Mouse (Mus musculus) brain, embryonic 18.5 days (tissue): ENCODE data around the gene Fam131c.

Source experiments
- DNase-seq: peaks from one replicate; pipeline ENCODE4 v3.0.0-alpha.2; 2012; ENCODE audit warnings: low read depth, low spot score

Gene Fam131c

GRCm38 (mm10) chr4:141359222-141359621 is 8.8 kb upstream of the Fam131c start:
- DNase-seq: no peak

- DNase-seq: no peak
Observed at GRCm38 (mm10) chr4:141360846-141361245, 7.2 kb upstream of the Fam131c start.

DNA sequence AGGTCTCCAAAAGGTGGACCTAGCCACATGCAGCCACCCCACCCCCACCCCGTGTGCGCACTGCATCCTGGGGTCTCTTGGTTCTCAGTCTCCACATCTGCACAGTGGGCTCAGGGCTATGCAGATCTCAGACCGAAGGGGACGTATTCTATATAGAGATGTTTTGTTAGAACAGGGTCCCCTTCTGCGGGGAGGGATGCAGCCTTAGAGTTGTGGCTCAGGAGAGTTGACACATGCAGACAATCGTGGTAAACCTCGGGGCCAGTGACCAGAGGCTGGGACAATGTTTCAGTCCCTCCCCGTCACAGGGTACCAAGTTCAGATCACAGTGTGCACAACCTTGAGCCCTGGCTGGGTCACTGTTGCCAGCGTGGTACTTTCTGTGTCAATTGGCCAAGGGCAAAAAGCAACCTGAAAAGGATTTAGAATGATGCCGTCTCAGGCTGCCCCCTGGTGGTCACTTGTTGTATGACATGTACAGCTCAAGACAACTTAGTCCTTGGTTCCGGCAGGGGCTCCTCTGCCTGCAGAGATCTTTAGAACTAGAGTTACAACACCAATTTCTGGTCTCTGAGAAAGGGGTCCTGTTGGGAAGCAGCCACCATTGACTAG is 5.0 kb upstream of the Fam131c start:
- peak; percentile 57 for DNase-seq

DNA sequence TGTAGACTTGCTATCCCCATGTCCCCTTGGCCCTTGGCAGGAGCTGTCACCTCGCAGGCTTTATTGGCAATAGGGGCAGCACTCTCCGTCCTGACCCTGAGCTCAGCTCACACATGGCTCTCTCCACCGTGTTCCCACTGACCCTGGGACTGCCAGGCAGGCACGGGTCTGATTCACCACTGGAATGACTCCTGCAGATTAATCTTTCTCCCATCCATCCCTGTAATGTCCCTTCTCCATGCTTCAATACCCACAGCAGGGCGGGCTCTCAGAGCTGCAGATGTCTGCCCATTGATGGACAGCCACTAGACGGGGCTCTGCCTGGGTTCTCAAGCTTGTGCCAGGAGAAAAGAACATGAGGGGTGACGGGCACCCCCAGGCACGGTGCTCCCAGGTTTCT is 2.9 kb upstream of the Fam131c start:
- no peak for DNase-seq

GRCm38 (mm10) chr4:141365876-141366275 is 2.1 kb upstream of the Fam131c start:
- DNase-seq: no peak

DNA sequence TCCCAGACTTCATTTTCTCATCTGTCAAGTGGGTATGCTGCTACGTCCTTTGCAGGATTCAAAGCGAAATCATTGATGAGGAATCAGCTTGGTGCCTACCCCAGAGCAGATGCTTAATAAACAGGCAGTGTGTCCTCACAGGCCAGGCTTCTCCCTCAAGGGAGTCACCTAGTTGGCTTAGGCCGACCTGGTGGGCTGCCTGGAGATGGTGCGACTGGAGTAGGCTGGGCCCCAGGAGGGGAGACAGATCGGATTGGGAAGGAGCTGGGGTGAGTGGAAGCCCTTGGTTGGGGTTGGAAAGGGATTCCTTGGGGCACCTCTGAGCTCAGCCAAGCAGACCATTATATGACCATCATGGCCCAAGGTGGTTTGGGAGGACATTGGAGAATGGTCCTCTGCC is 4.4 kb downstream of the Fam131c start:
- DNase-seq: no peak

- no peak for DNase-seq
Observed at GRCm38 (mm10) chr4:141379674-141380073, 11.7 kb downstream of the Fam131c start.

DNA sequence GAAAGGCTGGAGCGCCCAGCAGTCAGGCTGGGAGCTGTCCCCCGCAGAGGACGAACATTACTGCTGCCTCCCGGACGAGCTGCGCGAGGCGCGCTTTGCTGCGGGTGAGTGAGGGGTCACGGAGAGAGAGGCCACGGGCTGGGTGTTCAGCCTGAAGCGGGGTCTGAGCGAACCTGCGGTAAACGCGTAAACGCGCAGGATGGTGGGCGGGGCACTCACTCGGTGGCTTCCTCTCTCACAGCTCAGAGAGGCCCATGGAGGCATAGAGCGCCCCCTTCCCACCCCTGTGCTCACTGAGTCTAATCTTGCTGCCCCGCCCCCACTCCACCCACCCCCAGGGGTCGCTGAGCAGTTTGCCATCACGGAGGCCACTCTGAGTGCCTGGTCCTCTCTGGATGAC is 14.4 kb downstream of the Fam131c start:
- DNase-seq: no peak

DNA sequence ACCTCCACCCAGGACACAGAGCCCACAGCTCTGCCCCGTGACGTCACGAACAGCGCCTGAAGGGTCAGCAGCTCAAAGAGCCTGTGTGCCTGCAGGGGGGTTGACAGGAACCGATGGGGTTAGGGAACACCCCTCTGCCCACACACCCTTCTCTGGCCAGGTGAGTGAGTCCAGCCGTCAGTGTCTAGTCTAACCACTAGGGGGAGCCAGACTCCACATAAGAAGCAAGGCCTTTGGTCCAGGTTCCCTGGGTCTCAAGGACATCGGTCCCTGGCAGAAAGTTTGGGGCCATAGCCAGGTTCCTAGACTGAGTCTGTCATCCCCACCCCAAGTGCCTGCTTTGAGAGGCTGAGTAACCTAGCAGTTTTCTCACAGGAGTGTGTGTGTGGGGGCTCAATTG is 17.3 kb downstream of the Fam131c start:
- no peak for DNase-seq

DNA sequence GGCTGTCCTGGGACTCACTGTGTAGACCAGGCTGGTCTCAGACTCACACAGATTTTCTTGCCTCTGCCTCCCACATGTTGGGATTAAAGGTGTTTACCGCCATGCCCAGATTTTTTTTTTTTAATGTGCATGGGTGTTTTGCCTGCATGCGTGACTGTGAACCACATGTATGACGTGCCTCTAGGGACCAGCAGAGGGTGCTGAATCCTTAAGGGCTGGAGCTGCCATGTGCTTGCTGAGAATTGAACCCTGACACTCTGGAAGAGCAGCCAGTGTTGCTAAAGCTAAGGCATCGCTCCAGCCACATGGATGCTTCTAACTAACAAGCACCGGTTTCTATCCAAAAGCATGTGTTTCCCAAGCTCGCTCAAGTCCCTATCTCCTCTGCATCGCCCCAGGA is 18.1 kb downstream of the Fam131c start:
- DNase-seq: no peak

DNA sequence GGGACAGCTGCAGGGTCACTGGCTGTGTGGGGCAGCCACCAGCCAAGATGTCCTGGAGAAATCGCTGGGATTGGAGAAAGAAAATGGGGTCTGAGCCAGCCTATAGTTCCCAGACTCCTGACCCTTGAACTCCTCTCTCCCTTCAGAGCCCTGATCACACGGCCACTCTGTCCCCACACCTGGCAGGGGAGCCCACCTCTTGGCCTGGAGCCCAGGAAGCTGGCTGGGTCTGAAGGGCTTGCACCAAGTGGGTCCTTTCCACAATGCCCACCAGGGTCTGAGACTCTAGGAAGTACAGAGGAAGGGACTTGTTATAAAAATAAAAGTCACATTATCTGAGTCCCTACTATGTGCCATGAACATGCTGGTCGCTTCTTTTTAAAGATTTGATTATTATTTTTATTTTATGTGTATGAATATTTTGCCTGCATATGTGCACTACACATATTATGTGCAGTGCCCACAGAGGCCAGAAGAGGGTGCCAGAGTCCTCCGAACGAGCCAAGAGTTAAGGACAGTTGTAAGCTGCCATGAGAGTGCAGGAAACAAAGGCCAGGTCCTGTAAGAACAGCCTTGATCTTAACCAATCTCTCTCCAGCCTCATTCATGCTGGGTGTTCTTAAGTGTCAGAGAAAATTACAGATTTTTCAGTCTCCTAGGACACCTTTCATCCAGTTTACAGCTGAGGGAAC is 19.2 kb downstream of the Fam131c start:
- DNase-seq: no peak

GRCm38 (mm10) chr4:141387933-141388332 is 19.9 kb downstream of the Fam131c start:
- no peak for DNase-seq

DNA sequence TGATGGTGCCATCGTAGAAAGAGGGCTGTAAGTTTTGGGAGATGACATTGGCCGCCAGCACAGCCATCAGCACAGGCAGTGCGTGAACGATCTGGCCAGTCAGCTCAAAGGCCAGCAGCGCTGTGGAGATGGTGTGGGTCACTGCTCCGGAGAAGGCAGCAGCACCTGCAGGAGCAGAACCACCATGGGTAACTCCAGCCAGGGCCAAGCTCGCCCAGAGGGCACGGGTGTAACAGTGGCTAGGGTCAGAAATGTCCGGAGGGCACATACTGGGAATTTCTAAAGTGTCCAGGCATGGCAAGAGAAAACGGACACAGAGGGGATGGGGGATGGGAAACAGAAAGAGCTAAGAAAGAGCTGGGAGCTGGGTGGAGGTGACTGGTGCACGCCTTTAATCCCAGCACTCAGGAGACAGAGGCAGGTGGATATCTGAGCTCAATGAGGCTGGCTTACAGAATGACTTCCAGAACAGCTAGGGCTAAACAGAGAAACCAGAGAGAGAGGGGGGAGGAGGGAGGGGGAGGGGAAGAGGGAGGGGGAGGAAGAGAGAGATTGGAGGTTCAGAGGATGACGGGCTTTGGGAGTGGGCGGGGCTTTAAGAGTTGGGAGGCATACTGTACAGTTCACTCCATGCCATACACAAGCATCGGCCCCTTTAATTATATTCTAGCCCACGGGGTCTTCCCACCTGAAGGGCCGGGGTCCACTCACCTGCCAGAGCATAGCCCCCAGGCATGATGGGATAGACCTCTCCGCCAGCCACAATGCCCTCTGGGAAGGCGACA is 21.5 kb downstream of the Fam131c start:
- DNase-seq: no peak

- no peak for DNase-seq
Observed at GRCm38 (mm10) chr4:141391293-141391692, 23.3 kb downstream of the Fam131c start.

- no peak for DNase-seq
Observed at GRCm38 (mm10) chr4:141394751-141395150, 26.7 kb downstream of the Fam131c start.

DNA sequence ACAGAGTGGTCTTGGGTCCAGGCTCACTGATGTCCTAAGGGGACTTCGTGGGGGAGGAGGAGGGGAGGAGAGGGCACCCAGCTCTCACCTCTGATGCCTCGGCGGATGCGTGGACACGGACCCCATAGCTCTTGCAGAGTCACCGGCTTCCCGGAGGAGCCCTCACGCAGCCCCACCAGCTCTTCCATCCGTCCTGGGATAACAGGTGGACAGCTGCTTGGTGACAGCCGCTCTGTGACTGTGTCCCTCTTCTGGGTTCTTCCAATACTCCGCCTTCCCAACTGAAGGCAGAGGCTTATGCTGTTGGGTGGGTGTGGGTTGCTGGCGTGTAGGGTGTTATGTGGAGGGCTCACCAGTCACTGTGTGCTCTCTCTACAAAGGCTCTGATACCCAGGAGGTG is 29.8 kb downstream of the Fam131c start:
- no peak for DNase-seq

DNA sequence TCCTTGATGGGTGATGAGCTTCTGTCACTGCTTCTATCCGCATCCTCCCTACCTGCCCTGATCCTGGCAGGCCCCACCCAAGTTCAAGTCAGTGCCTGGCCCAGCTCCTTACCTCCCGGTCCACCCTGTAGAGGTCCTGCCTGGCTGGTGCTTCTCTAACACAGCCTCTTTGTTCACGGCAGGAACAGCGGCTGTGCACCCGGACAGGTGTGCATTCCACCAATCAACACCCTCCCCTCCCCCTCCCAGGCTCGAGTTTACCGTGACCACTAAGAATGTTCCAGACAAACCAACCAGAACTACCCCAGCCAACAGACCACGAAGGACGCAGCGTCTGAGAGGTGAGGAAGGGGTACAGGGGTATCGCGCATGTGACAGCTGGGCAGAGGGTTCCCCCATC is 30.5 kb downstream of the Fam131c start, which contains the start of gene Clcnka:
TSS of gene Clcnka (minus strand) at position 180 of the 400 bp plus-strand sequence.
- DNase-seq: no peak

DNA sequence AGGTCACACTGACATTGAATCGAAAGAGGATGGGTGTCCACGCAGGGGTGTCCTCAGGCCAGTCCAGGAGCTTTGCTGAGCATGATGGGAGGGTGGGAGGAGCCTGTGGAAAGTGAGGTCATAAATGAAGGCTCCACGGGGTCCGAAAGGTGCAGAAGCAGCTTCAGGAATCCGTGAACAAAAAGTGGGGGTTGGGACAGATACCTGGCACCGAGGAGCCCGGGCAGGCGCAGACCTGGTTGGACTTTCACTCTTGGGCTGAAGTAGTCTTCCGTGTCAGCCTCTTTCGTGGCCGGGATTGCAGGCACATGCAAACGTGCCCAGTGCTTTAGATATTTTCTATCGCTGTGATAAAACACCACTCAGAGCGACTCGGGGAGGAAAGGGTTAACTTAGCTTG is 32.2 kb downstream of the Fam131c start:
- no peak for DNase-seq

DNA sequence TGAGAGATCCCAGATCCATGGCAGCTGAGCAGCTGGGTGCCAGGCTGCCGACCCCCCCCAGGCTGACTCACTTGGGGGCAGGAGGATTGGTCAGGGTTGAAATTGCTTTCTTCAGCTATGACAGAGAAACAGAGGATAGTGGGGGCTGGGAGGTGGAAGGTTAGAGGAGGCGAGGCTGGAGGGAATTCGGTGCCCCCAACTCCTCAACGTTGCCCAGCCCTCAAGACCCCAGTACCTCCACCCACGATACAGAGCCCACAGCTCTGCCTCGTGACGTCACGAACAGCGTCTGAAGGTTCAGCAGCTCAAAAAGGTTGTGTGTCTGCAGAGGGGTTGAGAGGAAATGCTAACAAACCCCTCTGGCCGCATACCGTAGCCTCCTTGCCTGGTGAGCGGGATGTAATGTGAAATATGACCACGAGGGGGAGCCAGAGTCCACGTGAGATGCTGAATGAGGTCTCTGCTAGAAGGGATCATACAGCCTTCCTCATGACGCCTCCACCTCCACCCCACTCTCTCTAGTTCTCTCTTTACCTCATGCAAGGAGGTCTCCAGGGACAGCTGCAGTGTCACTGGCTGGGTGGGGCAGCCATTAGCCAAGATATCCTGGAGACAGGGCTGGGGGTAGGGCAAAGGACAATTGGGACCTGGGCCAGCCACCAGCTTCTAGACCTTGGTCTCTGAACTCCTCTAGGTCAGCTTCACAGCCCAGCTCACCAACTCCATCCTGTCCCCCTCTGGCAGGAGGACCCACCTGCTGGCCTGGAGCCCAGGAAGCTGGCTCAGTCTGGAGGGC is 36.7 kb downstream of the Fam131c start:
- DNase-seq: peak; percentile 54

DNA sequence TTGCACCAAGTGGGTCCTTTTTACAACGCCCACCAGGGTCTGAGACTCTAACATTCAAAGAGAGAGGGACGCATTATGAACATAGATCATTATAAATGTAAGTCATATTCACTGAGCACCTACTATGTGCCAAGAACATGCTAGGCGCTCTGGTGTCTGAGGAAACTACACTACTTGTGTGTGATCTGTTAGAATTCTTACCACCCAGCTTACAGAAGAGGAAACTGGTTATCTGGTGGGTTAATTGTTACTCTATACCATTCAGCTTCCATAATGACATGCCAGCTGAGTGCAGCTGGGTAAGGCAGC is 37.2 kb downstream of the Fam131c start:
- no peak for DNase-seq

DNA sequence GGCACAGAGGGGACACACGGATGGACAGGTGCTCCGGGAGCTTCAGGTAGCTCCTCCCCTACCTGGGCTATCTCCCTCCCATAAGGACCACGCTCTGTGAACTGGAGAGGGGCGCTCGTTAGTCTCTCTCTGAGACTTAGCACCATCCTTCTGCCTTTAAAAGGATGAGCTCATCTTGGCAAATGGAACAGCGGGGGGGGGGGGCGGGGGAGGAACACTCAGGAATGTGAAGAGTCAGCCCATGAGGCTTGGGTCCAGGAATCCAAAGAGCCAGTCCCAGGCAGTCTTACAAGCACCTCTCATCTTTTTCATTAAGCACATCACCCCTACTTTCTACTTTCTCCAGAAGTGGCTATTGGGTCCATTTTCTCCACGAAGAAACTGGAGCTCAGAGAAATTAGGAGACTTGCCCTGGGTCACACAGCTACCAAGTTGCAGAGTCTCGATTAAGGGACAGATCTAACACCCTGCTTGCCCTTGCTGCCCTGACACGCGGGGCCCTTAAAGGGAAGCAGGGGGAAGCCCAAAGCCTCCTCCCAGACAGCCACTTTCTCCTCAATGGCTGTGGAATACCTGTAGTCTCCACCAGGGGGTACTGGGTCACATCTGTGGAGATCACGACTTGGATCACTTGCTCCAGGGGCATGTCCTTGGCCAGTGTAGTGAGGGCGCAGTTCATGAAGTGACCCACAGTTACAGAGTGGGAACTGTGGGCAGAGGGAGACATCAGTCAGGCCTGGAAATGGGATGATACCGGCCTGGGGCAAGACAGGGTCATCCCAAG is 38.7 kb downstream of the Fam131c start:
- DNase-seq: no peak
